Mouse (Mus musculus) megakaryocyte, embryonic 14.5 days (primary cell): ENCODE results near the gene Zbtb38.

Experiments used
- FLI1 ChIP-seq: IDR thresholded peaks from 2 replicates; pipeline ENCODE4 v1.6.1; 2012; ENCODE audit warnings: low read length, inconsistent platforms, mixed read lengths
- GATA1 ChIP-seq: IDR thresholded peaks from 3 replicates; pipeline ENCODE4 v1.6.1; 2012; ENCODE audit warnings: mixed read lengths, low read length, inconsistent platforms, borderline replicate concordance

GRCm38 (mm10) chr9:96644840-96645239 is 107.8 kb downstream of the Zbtb38 start:
- TF ChIP-seq GATA1 (no peak), FLI1 (no peak)
